Mouse (Mus musculus): ENCODE results near the gene Aldh3b3.
A peak's percentile ranks its signal among the peaks of the same experiment; 100 is the strongest.
"Not testable (repeated sequence)": the region's sequence is repeated elsewhere in the genome, so short reads cannot be mapped to it uniquely, and the experiment has no call there.

The Aldh3b3 gene

DNA sequence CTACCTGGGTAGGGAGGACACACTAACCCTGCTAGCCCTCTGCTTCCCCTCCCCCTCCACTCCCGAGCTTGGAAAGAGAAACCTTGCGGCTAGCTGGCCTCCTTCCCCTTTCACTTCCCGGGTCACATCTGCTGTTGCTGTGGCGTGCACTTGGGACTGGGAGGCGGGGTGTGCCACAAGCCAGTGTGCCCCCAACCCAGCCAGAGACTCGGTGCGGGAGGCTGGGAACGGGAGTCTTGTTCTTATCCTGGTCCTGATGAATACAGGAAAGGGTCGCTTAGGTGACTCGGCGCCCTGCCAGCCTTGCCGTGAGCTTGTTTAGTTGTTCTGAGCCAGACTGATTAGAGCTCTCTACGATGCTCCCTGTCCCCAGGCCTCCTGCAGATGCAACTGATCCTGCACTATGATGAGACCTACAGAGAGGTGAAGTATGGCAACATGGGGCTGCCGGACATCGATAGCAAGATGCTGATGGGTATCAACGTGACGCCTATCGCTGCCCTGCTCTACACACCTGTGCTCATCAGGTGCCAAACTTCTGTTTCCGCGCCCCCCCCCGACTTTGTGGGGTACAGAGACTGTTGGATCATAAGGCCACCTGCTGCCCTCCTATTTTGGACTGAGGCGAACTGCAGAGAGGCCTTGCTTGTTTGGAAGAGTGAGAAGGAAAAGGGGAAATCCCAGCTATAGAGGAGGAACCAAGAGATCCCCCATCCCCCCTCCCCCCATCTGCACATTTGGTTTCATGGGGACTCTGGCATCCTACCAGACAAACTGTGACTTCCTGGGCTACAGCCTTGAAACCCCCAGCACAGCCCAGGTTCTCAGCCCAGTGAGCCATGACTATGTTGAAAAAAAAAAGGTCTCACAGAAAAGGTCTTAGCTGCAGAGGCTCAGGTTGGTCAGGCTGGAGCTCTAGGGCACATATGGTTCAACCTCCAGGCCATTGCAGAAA lies 22.3 kb upstream of the Aldh3b3 start:
- DNase-seq (ENCODE audit: low read depth, low spot score) = no peak

DNA sequence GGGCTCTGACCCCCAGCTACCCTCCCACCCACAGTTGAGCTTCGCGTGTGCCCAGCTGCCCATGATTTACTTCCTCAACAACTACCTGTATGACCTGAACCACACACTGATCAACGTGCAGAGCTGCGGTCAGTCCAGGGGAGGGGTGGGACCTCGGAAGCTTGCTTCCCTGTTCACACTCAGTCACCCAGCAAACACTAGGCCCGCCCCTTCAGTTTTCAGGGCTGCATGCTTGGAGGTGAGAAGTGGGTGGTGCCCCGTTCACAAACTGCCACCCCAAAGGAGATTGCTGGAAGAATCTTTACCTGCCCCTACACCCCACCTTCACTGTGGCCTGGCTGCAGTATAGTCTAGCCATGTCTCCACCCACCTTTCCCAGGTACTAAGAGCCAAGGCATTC lies 16.1 kb upstream of the Aldh3b3 start:
- DNase-seq (ENCODE audit: low read depth, low spot score) = no peak

- DNase-seq (ENCODE audit: low read depth, low spot score) = no peak
These were observed 15.3 kb upstream of the Aldh3b3 start for GRCm38 (mm10) chr19:3942986-3943735.

- DNase-seq (ENCODE audit: low read depth, low spot score) = no peak
These were observed 12.4 kb upstream of the Aldh3b3 start for GRCm38 (mm10) chr19:3945872-3946564.

DNA sequence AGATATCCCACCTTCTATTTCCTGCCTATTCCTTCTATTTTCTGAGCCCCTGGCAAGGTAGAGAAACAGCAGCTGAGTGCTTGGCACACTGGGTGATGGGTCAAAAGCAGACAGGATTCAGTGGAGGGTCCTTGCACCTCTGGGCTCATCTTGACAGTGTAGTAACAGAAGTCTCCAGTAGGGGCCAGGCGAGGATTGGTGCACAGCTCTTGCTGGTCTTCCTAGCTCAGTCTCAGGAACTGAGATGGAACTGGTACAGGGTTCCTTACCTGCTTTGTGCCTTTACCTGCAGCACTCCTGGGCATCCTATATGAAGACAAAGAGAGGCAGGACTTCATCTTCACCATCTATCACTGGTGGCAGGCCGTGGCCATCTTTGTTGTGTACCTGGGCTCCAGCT lies 11.7 kb upstream of the Aldh3b3 start:
- peak; percentile 61 for DNase-seq (ENCODE audit: low read depth, low spot score)

GRCm38 (mm10) chr19:3947813-3948212 lies 10.6 kb upstream of the Aldh3b3 start:
- no peak for DNase-seq (ENCODE audit: low read depth, low spot score)

DNA sequence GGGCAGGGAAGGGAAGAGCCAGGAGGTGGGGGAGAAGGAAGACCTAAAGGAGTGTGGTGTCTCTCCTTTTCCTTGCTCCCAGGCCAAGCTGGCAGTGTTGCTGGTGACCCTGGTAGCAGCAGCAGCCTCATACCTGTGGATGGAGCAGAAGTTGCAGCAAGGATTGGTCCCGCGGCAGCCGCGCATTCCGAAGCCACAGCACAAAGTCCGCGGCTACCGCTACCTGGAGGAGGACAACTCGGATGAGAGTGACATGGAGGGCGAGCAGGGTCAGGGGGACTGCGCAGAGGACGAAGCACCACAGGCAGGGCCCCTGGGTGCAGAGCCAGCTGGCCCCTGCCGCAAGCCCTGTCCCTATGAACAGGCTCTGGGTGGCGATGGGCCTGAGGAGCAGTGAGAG lies 9.9 kb upstream of the Aldh3b3 start:
- DNase-seq (ENCODE audit: low read depth, low spot score) = no peak

- no peak for DNase-seq (ENCODE audit: low read depth, low spot score)
These were observed 8.1 kb upstream of the Aldh3b3 start for GRCm38 (mm10) chr19:3950331-3950730.

- DNase-seq (ENCODE audit: low read depth, low spot score) = no peak
These were observed 7.0 kb upstream of the Aldh3b3 start for GRCm38 (mm10) chr19:3951461-3951860.

GRCm38 (mm10) chr19:3952099-3952498 lies 6.3 kb upstream of the Aldh3b3 start:
- DNase-seq (ENCODE audit: low read depth, low spot score) = no peak

- DNase-seq (ENCODE audit: low read depth, low spot score) = no peak
These were observed 3.4 kb upstream of the Aldh3b3 start for GRCm38 (mm10) chr19:3955033-3955432.

GRCm38 (mm10) chr19:3955804-3956203 lies 2.6 kb upstream of the Aldh3b3 start:
- DNase-seq (ENCODE audit: low read depth, low spot score) = no peak

- not testable (repeated sequence) for DNase-seq (ENCODE audit: low read depth, low spot score)
These were observed 979 bp upstream of the Aldh3b3 start for GRCm38 (mm10) chr19:3957296-3958036.

GRCm38 (mm10) chr19:3959030-3959429 lies 585 bp downstream of the Aldh3b3 start:
- DNase-seq (ENCODE audit: low read depth, low spot score) = no peak

DNA sequence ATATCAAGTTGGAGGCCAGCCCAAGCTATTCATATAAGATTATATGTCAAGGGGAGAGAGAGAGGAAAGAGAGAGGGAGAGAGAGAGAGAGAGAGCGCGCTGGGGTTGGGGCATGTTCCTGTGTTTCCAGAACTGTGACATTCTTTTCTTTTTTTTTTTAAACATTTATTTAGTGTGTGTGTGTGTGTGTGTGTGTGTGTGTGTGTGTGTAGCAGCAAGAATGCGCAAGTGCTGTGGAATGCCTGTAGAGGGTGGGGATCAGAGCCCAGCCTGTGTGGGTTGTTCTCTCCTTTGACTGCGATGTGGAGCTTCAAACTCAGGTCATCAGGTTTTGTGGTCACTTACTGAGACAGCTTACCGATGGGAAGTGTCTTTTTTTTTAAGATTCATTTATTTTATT lies 1.8 kb downstream of the Aldh3b3 start:
- no peak for DNase-seq (ENCODE audit: low read depth, low spot score)

DNA sequence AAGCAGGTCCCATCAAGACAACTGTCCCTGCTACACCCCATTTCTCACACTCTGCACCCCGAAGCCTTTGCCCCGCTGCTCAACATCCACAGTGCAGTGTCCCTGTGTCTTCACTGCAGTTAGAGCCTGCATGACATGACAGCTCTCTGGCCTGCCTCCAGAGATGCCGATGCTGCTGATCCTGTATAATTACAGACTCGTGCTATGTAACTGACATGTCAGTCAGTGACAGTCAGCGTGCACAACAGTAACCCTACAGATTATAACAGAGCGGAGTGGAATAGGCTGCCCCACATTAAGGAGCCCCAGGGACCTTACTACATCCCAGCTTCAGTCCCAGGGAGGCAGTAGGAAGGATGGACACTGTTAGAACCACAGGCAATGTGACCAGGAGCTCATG lies 3.4 kb downstream of the Aldh3b3 start:
- DNase-seq (ENCODE audit: low read depth, low spot score) = not testable (repeated sequence)

- no peak for DNase-seq (ENCODE audit: low read depth, low spot score)
These were observed 4.0 kb downstream of the Aldh3b3 start for GRCm38 (mm10) chr19:3962469-3962868.

GRCm38 (mm10) chr19:3964030-3964429 lies 5.6 kb downstream of the Aldh3b3 start:
- DNase-seq (ENCODE audit: low read depth, low spot score) = no peak

GRCm38 (mm10) chr19:3966330-3967075 lies 8.1 kb downstream of the Aldh3b3 start:
- DNase-seq (ENCODE audit: low read depth, low spot score) = no peak

DNA sequence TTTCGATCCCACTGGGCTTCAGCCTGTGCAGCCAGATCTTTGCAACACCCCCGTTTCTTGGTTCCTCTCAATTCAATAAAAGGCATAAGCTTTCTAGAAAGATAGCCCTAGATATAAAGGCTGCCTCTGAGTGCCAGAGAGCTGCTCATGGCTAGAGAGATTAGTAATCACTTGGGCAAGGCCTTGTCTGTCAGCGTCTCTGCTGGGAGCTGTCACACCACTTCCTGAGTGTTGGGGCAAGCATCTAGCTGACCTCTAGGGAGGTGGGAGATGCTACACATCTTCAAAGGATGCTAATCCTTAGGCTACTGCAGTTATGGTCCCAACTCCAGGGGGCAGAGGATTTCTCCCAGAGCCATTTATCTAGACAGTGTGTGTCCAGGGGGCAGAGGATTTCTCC lies 8.8 kb downstream of the Aldh3b3 start:
- no peak for DNase-seq (ENCODE audit: low read depth, low spot score)

- no peak for DNase-seq (ENCODE audit: low read depth, low spot score)
These were observed 13.8 kb downstream of the Aldh3b3 start, which contains the start of gene Aldh3b2 for GRCm38 (mm10) chr19:3972229-3972628. Aldh3b2 (plus strand) TSS chr19:3972328.
